Mouse (Mus musculus) adrenal gland, adult 18-20 months (tissue): Measurements from ENCODE around the gene Hoxd10. TPM values are rescaled to one million over a fixed set of nuclear protein-coding genes. Genes with fewer than 3 reads are reported as not detected.

Experiments
- DNase-seq, 2 experiments: peaks; one replicate each; pipeline ENCODE4 v3.0.0; 2021 to 2022; ENCODE audit warnings: low spot score in 2 of 2
- total RNA-seq, 2 experiments: library from RNA; stranded (reverse); gene quantifications; 1 replicate in 1 of 2; 2 replicates in 1 of 2; pipeline ENCODE4 v1.2.3; 2021

Hoxd10 gene
- total RNA-seq, 2 experiments from 2014 or later: not detected

- DNase-seq: no peak
Measured at GRCm38 (mm10) chr2:74727640-74728302, 36.0 kb downstream of the Hoxd10 start.

DNA sequence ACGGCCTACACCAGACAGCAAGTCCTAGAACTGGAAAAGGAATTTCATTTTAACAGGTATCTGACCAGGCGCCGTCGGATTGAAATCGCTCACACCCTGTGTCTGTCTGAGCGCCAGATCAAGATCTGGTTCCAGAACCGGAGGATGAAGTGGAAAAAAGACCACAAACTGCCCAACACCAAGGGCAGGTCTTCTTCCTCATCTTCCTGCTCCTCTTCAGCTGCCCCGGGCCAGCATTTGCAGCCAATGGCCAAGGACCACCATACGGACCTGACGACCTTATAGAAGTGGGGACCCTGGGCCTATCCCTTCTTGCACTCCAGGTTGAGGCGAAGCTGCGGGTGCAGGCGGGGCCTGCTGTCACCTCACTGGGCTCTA lies 36.6 kb downstream of the Hoxd10 start:
- DNase-seq: no peak

GRCm38 (mm10) chr2:74730331-74730730 lies 38.6 kb downstream of the Hoxd10 start:
- DNase-seq: no peak

DNA sequence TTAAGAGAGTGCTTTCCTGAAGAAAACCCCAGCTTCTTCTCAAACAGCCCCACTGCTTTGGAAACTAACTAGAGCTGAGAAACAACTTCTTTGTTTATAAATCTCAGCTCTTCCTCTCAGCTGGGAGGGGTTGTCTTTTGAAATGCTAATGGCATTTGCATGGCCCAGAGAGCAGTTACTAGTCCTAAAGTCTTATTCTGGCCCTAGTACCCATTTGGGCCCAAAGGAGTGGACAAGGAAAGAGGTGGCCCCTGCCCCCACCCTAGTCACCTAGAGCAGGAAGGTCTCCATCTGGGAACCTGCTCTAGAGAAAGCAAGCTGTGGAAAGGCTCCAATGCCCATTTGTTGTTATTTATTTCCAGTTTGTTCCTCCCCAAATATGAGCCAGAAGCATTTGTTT lies 39.3 kb downstream of the Hoxd10 start:
- no peak for DNase-seq

GRCm38 (mm10) chr2:74731799-74732512 lies 40.2 kb downstream of the Hoxd10 start:
- no peak for DNase-seq

DNA sequence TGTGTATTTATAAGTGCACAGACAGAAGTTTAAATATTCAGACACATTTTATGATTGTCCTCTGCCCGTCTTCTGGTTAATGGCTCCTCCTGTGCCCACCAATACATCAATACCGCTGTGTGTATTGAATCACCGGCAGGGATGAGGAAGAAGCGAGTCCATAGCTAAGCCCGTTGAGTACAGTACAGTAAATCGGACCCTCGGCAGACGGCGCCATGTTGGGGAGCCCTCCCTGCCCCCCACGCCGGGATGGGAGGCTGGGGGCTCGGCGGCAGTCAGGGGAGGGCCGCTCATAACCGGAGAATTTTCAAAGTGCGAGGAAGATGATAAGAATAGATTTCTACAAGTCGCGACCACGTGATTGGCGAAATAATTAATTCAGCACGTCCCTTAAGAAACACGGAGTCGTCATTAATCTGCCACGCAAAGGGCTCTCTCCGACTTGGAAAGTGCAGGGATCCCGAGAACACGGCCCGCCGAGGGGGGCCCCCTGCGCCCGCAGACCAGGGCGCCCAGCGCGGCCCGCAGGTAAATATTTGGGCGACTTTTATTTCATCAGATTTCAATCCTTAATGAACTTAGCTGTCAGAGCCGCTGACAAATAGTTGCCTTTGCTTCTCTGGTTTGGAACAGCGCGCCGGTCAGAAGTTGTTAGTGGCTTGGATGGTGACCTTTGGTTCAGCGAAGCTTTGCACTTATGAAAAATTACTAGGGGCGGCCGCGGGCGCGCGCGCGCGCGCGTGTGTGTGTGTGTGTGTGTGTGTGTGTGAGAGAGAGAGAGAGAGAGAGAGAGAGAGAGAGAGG lies 41.0 kb downstream of the Hoxd10 start:
- DNase-seq: no peak

- no peak for DNase-seq
Measured at GRCm38 (mm10) chr2:74733317-74733661, 41.6 kb downstream of the Hoxd10 start.

DNA sequence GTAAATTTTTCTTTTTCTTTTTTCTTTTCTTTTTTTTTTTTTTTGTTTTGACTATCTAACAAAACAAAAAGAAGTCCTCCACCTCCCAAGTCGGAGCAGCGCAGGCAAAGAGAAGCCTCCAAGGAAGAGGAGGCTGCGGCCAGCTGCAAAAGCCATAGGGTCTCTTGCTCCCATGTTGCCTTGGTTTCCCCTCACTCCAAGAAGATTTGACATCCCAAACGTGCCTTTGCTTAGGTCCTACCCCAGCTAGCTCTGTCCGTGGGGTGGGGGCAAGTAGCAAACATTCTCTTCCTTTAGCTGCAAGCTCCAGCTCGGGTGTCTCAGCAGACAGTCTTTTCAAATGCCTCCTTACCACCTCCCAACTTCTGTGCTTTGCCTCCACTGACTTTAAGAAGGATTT lies 42.0 kb downstream of the Hoxd10 start:
- no peak for DNase-seq

DNA sequence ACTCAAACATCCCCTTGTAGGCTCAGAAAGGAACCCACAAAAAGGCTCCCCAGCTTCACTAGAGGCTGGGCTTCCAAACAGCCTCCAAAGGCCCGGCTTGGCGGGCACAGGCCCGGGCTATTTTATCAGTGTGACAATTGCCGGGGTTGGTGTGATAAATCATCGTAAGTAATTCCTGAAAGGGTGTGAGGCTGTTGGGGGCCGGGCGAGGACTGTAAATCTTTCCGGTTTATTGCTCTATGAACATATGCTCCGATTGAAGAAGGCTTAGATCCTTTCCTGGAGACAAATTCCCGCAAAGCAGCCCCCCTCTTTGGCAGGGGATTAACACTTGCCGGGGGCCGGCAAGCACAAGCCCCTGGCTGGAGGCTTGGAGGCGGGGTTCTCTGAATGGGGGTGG lies 42.7 kb downstream of the Hoxd10 start:
- no peak for DNase-seq

GRCm38 (mm10) chr2:74734996-74735811 lies 43.5 kb downstream of the Hoxd10 start:
- no peak for DNase-seq

DNA sequence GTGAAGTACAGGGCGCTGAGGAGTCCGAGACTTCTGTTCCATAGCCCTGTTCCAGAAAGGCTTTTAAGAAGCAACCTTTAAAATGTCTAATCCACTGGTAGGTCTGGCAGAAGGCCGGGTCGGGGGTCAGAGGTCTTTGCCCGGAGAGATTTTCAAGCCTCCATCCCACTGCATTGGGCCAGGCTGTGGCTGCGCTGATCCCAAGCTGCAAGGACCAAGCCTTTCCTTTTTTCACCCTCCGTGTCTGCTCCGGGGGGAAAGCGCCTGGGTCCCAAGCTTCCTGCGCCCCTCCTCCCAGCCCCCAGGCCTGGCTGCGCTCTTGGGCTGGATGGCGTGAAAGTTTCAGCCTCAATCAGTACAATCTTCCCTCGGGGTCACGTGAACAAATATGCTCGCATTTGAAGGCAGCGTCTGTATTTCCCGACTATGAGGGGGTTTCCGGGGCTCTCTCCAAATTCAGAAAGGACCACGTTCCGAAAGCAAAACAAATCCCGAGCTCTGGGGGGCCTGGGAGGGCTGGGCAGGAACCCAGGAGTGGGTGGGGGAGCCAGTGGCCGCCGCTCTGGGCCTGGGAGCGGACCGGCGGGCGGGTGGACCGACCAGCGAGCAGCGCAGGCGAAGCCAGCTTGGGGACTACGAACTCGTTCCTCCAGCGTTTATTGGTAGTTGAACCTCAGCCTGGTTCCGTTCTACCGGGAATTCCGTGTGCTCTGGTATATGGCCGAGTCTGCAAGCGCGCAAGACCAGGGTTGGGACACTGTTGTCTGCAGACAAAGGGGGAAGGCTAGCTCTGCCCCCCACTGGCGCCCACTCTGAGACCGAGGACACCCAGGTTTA lies 44.3 kb downstream of the Hoxd10 start:
- DNase-seq: no peak

GRCm38 (mm10) chr2:74736688-74737577 lies 45.2 kb downstream of the Hoxd10 start:
- no peak for DNase-seq

GRCm38 (mm10) chr2:74737578-74738070 lies 45.9 kb downstream of the Hoxd10 start:
- DNase-seq: no peak

DNA sequence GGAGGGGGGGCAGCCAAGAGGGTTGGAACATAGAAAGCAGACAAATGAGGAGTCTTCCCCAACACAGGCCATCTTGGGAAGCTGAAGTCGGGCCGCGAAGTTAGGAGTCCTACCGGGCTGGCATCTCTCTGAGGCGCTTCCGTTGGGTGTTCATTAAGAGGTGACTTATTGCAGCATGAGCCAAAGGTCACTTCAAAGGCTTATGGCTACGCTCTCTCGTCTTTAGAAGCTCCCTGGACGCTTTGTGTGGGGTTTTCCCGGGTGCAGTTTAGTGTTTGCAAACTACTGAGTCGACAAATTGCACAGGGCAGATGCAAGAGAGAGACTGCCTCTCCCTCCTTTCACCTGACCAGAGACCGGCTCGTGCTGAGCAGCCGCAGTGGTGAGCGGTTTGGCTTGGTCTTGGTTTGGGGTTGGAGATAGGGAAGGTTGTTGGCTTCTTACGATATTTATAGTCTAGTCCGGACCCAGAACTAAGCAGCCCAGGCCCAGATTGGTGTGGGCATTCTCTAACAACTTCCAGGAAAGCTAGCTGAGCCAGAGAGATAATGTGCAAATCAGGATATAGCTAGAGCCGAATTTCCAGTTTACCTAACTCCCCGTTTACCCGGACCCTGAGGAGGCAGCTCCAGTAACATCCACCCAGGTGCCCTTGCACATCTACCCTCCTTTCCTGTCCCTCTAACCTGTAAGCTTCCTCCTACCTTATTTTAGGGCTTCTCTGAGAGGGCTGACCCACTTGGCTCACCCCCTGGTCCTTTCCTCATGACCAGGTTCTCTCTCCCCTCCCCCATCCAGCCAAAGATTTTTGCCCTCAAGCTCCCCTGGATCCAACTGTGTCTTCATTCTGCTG lies 47.1 kb downstream of the Hoxd10 start:
- DNase-seq: no peak

GRCm38 (mm10) chr2:74739476-74739800 lies 47.7 kb downstream of the Hoxd10 start:
- no peak for DNase-seq

GRCm38 (mm10) chr2:74739869-74740268 lies 48.1 kb downstream of the Hoxd10 start:
- no peak for DNase-seq

DNA sequence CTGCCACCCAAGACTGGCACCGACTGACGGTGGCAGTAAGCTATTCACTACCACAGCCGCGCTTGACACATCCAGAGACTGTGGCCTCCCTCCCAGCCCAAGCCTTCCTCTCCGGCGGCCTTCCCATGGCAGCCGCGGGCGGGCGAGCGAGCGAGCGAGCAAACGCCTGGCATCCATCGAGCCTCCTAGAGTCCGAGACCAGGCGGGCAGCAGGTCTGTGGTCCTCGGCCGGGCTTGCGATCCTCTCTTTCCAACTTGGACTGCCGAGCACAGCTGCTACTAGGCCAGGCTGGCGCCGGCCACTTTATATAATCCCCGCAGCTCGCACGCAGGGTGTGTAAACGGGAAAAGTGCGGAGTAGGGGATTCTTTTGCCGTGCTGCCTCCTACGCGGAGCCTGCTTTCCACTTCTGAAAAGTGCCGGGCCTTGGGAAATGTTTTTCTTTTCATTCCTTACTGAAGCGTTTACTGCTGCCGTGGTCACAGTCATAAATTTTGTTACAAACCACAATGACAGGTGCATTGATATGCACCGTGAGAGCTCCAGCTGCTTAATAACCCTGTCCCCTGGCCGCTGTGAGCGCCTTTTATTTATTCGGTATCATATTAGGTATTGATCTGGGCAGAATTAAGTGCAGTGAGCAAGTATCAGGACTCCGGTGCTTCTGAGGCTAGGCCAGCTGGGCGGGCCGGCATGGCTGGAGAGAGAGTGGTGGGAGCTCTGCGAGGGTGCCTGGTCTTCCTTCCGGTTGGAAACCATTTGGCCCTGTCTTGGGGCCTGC lies 48.8 kb downstream of the Hoxd10 start:
- no peak for DNase-seq
